Mouse (Mus musculus): ENCODE results near the gene Mpi. TPM values are rescaled to one million over a fixed set of nuclear protein-coding genes. Genes with fewer than 3 reads are reported as not detected.

Gene Mpi
- total and polyA plus RNA-seq, 2 experiments from 2014 or later = 64.6 to 67.9 TPM

GRCm38 (mm10) chr9:57494970-57495369 lies 57.6 kb downstream of the Mpi start:
- Histone ChIP-seq H3K9me3 (ENCODE audit: low read length) (no peaks in the 10 kb centered on the region), H3K27ac (no peak overlapping the region), H3K4me2 (ENCODE audit: low read depth, low read length) (no peak overlapping the region), H3K4me1 (ENCODE audit: insufficient read depth, low read length) (no peaks in the 10 kb centered on the region), H3K9ac (replicated peaks; ENCODE audit: low read length) (no peak overlapping the region), H3K4me3 (ENCODE audit: low read length) (no peak overlapping the region), H3K36me3 (ENCODE audit: insufficient read depth, low read length) (no peaks in the 10 kb centered on the region), H3K27me3 (ENCODE audit: insufficient read depth, low read length) (no peaks in the 10 kb centered on the region; the same call in 1 of the 2 replicates)
- TF ChIP-seq CTCF (IDR thresholded peaks at IDR 0.05; ENCODE audit: low read depth) = no peak
- DNase-seq (ENCODE audit: low spot score) = no peak
- ATAC-seq = no peak

Other genes starting within 250 kb of the Mpi start
- gene Ppcdc, start 112.6 kb downstream of the Mpi start, total RNA-seq (2014; rRNA removed) = 16.6 and 25.8 TPM in 2 replicates
- gene Ppcdc, start 112.6 kb downstream of the Mpi start, polyA plus RNA-seq (2015; fragmentation: Nextera tagmentation; extraction: Ambion mirVana) = 16.5 and 19.3 TPM in 2 replicates
- gene Scamp5, start 84.7 kb downstream of the Mpi start, total RNA-seq (2014; rRNA removed) = 366 and 375 TPM in 2 replicates
- gene Scamp5, start 84.7 kb downstream of the Mpi start, polyA plus RNA-seq (2015; fragmentation: Nextera tagmentation; extraction: Ambion mirVana) = 154 and 163 TPM in 2 replicates
- 11.7 and 19.6 TPM in 2 replicates for gene Rpp25, start 48.7 kb downstream of the Mpi start, total RNA-seq (2014; rRNA removed)
- 15.2 and 17.0 TPM in 2 replicates for gene Rpp25, start 48.7 kb downstream of the Mpi start, polyA plus RNA-seq (2015; fragmentation: Nextera tagmentation; extraction: Ambion mirVana)
- gene Cox5a, start 31.5 kb downstream of the Mpi start, total RNA-seq (2014; rRNA removed) = 212 and 237 TPM in 2 replicates
- 1,238 and 1,244 TPM in 2 replicates for gene Cox5a, start 31.5 kb downstream of the Mpi start, polyA plus RNA-seq (2015; fragmentation: Nextera tagmentation; extraction: Ambion mirVana)
- 14.6 and 21.5 TPM in 2 replicates for gene Fam219b, start 15.2 kb downstream of the Mpi start, total RNA-seq (2014; rRNA removed)
- gene Fam219b, start 15.2 kb downstream of the Mpi start, polyA plus RNA-seq (2015; fragmentation: Nextera tagmentation; extraction: Ambion mirVana) = 22.2 and 23.2 TPM in 2 replicates
- gene Scamp2, start 8.2 kb upstream of the Mpi start, total RNA-seq (2014; rRNA removed) = 50.5 and 53.1 TPM in 2 replicates
- gene Scamp2, start 8.2 kb upstream of the Mpi start, polyA plus RNA-seq (2015; fragmentation: Nextera tagmentation; extraction: Ambion mirVana) = 47.4 and 49.3 TPM in 2 replicates
- gene Ulk3, start 36.7 kb upstream of the Mpi start, total RNA-seq (2014; rRNA removed) = 21.1 and 27.3 TPM in 2 replicates
- gene Ulk3, start 36.7 kb upstream of the Mpi start, polyA plus RNA-seq (2015; fragmentation: Nextera tagmentation; extraction: Ambion mirVana) = 18.5 and 21.0 TPM in 2 replicates
- 0.10 TPM in 1 of 2 replicates, not detected in the other for gene Cplx3, start 53.5 kb upstream of the Mpi start, total RNA-seq (2014; rRNA removed)
- 0.79 and 1.2 TPM in 2 replicates for gene Cplx3, start 53.5 kb upstream of the Mpi start, polyA plus RNA-seq (2015; fragmentation: Nextera tagmentation; extraction: Ambion mirVana)
- gene Lman1l, start 68.0 kb upstream of the Mpi start, total RNA-seq (2014; rRNA removed) = not detected in 2 replicates
- gene Lman1l, start 68.0 kb upstream of the Mpi start, polyA plus RNA-seq (2015; fragmentation: Nextera tagmentation; extraction: Ambion mirVana) = not detected in 2 replicates
- gene Csk, start 100.9 kb upstream of the Mpi start, total RNA-seq (2014; rRNA removed) = 128 and 129 TPM in 2 replicates
- gene Csk, start 100.9 kb upstream of the Mpi start, polyA plus RNA-seq (2015; fragmentation: Nextera tagmentation; extraction: Ambion mirVana) = 39.4 and 44.4 TPM in 2 replicates
- not detected in 2 replicates for gene Cyp1a2, start 130.9 kb upstream of the Mpi start, total RNA-seq (2014; rRNA removed)
- gene Cyp1a2, start 130.9 kb upstream of the Mpi start, polyA plus RNA-seq (2015; fragmentation: Nextera tagmentation; extraction: Ambion mirVana) = not detected in 2 replicates
- gene Cyp1a1, start 135.2 kb upstream of the Mpi start, total RNA-seq (2014; rRNA removed) = 0.05 and 0.07 TPM in 2 replicates
- gene Cyp1a1, start 135.2 kb upstream of the Mpi start, polyA plus RNA-seq (2015; fragmentation: Nextera tagmentation; extraction: Ambion mirVana) = 0.10 and 0.24 TPM in 2 replicates
- 10.2 and 10.3 TPM in 2 replicates for gene Edc3, start 155.8 kb upstream of the Mpi start, total RNA-seq (2014; rRNA removed)
- gene Edc3, start 155.8 kb upstream of the Mpi start, polyA plus RNA-seq (2015; fragmentation: Nextera tagmentation; extraction: Ambion mirVana) = 23.2 and 25.4 TPM in 2 replicates
- gene Clk3, start 213.1 kb upstream of the Mpi start, total RNA-seq (2014; rRNA removed) = 76.3 and 83.7 TPM in 2 replicates
- gene Clk3, start 213.1 kb upstream of the Mpi start, polyA plus RNA-seq (2015; fragmentation: Nextera tagmentation; extraction: Ambion mirVana) = 48.8 and 52.7 TPM in 2 replicates

All from hindbrain, postnatal 0 days (tissue).